Mouse (Mus musculus): ENCODE results near the gene Arhgap35.

GRCm38 (mm10) chr7:16551581-16551980 is 63.2 kb downstream of the Arhgap35 start:
- TF ChIP-seq CTCF (IDR thresholded peaks at IDR 0.05; ENCODE audit: borderline replicate concordance, insufficient read depth, low read length) = no peak
- no peak for TF ChIP-seq POLR2A (IDR thresholded peaks at IDR 0.05; ENCODE audit: low read depth, low read length)

Measured in embryonic fibroblast, embryonic 13.5 days (primary cell).